Mouse (Mus musculus): Measurements from ENCODE around the gene Sgcg. TPM values are rescaled to one million over a fixed set of nuclear protein-coding genes. Genes with fewer than 3 reads are reported as not detected.

Sgcg gene
- not detected in 2 replicates for polyA plus RNA-seq (2011; ENCODE audit: insufficient read depth, insufficient read length, low replicate concordance, missing spikeins)

DNA sequence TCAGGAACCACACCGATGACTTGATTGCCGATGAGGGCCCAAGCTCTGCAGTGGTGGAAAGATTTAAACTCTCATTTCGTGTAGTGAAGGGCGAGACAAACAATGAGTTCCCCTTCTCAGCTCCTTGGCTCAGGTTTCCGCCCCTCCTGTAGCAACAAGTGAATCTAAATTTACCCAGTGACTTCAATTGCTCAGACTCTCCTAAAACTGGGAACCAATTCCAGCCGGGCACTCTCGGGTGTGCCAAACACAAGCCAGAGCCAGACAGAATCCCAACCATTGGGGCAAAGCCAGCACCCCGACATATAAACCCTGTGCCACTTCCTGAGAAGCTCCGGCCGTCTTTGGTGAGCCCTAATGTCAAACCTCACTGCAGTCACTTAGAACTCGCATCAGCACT lies at the start of gene Sgcg:
Gene Sgcg, minus strand, starts transcription at position 139 of the 400 bp plus-strand sequence.
- 51% methylated on average over 11 of the region's 11 CpGs for WGBS
- Histone ChIP-seq H3K27ac (ENCODE audit: control insufficient read depth, insufficient read depth, low read depth, low read length, poor library complexity) (no peak within 1 kb of the TSS), H3K4me3 (replicated peaks; ENCODE audit: control insufficient read depth, low read depth, low read length) (no peak within 1 kb of the TSS), H3K4me1 (ENCODE audit: control insufficient read depth, insufficient read depth, low read length) (no peaks in the 10 kb centered on the region)
- TF ChIP-seq CTCF (IDR thresholded peaks at IDR 0.05; ENCODE audit: control insufficient read depth, insufficient read depth, low read length) (no peak), POLR2A (IDR thresholded peaks at IDR 0.05; ENCODE audit: borderline replicate concordance, control insufficient read depth, low read depth, low read length) (no peak)

DNA sequence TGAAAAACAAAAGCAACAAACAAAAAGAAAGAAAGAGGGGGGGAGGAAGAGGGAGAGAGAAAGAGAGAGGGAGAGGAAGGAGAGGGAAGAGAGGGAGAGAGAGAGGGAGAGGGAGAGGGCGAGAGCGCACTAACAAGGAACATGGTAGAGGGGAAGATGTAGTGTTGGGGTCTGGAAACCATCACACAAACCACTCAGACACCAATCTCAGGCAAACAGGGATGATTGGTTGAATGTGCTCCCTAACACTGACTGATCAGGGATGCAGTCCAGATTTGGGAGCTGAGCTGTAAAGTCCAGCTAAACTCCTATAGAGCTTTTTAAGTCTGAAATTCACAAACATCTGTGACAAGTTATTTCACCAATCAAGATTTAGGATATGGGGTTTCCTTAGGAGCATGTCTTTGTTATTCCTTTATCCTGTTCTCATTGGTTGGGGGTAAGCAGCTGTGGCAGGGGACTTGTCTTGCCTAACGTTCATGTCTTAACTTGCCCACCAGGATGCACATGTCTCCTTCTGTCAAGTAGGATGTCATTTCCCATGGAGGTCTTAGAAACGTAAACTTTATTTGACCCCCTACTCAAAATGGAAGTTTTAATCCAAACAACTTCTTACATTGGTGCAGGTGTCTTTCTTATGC lies 45.8 kb upstream of the Sgcg start:
- Histone ChIP-seq H3K27ac (ENCODE audit: control insufficient read depth, insufficient read depth, low read depth, low read length, poor library complexity) (no peak overlapping the region), H3K4me1 (ENCODE audit: control insufficient read depth, insufficient read depth, low read length) (no peaks in the 10 kb centered on the region; the same call in 1 of the 2 replicates), H3K4me3 (replicated peaks; ENCODE audit: control insufficient read depth, low read depth, low read length) (no peak overlapping the region)
- TF ChIP-seq POLR2A (IDR thresholded peaks at IDR 0.05; ENCODE audit: borderline replicate concordance, control insufficient read depth, low read depth, low read length), result no peak
- TF ChIP-seq CTCF (IDR thresholded peaks at IDR 0.05; ENCODE audit: control insufficient read depth, insufficient read depth, low read length), result no peak
- WGBS, result 57% methylated on average over 4 of the region's 4 CpGs

DNA sequence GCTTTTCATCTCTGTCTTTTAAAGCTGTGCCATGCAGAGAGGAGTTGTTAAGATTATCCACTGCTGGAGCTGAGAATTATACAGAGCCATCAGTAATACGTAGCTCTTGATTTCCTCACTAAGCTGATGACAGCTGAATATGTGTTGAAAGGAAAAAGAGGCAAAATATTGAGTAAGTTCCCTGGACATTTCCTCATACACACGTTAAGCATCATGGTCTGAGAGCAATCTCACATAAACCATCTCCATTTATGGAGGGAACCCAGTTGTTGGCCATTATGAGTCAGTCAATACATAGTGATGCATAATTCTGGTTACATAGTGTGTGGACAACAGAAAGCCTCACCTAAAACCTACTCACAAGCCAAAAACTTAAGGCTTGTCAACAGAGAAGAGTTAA lies 44.1 kb upstream of the Sgcg start:
- no peak overlapping the region for H3K27ac ChIP-seq (ENCODE audit: control insufficient read depth, insufficient read depth, low read depth, low read length, poor library complexity)
- TF ChIP-seq POLR2A (IDR thresholded peaks at IDR 0.05; ENCODE audit: borderline replicate concordance, control insufficient read depth, low read depth, low read length), result no peak
- TF ChIP-seq CTCF (IDR thresholded peaks at IDR 0.05; ENCODE audit: control insufficient read depth, insufficient read depth, low read length), result no peak
- H3K4me3 ChIP-seq (replicated peaks; ENCODE audit: control insufficient read depth, low read depth, low read length), result no peak overlapping the region
- 43% methylated on average over 2 of the region's 2 CpGs for WGBS
- H3K4me1 ChIP-seq (ENCODE audit: control insufficient read depth, insufficient read depth, low read length), result no peaks in the 10 kb centered on the region; the same call in 1 of the 2 replicates

DNA sequence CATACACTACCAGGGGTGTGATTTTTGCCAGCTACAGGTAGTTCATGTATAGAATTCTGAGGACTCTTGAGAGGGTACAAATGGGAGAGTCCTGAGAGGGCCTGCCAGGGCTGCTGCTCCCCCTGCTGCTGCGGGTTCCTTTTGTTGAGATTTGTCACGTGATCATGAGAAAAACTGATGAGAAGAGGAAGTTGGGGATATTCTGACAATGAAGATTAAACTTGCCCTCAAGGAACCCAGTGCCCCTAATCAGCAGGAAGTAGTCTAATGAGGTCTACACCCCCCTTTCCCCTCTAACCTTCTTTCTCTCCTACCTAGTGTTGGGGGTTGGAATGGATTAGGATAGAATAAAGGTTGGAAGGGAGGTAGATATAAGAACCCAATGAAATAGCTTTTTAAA lies 43.0 kb upstream of the Sgcg start:
- WGBS, result 12% methylated on average over 2 of the region's 2 CpGs
- TF ChIP-seq CTCF (IDR thresholded peaks at IDR 0.05; ENCODE audit: control insufficient read depth, insufficient read depth, low read length) (no peak), POLR2A (IDR thresholded peaks at IDR 0.05; ENCODE audit: borderline replicate concordance, control insufficient read depth, low read depth, low read length) (no peak)
- H3K27ac ChIP-seq (ENCODE audit: control insufficient read depth, insufficient read depth, low read depth, low read length, poor library complexity), result no peak overlapping the region
- no peak overlapping the region for H3K4me3 ChIP-seq (replicated peaks; ENCODE audit: control insufficient read depth, low read depth, low read length)
- no peaks in the 10 kb centered on the region; the same call in 1 of the 2 replicates for H3K4me1 ChIP-seq (ENCODE audit: control insufficient read depth, insufficient read depth, low read length)

DNA sequence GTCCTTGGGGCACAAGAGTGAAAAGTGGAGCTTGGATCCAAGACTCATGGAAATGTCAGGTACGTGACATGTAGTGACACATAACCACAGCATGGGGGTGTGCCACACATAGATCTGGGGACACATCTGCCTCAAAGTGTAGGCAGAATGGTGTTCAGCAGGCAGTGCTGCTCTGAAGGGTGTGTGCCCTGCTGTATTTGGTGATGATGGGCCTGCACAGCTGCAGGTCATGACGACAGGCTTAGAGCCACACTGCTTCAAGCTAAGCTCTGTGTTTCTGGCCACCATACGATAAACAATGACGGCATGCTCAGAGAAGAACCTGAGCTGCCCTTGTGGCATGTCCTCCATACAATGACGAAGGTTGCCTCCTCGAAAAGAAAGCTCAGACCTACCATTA lies 41.5 kb upstream of the Sgcg start:
- TF ChIP-seq CTCF (IDR thresholded peaks at IDR 0.05; ENCODE audit: control insufficient read depth, insufficient read depth, low read length), result no peak
- TF ChIP-seq POLR2A (IDR thresholded peaks at IDR 0.05; ENCODE audit: borderline replicate concordance, control insufficient read depth, low read depth, low read length), result no peak
- Histone ChIP-seq H3K4me1 (ENCODE audit: control insufficient read depth, insufficient read depth, low read length) (no peaks in the 10 kb centered on the region; the same call in 1 of the 2 replicates), H3K27ac (ENCODE audit: control insufficient read depth, insufficient read depth, low read depth, low read length, poor library complexity) (no peak overlapping the region), H3K4me3 (replicated peaks; ENCODE audit: control insufficient read depth, low read depth, low read length) (no peak overlapping the region)
- WGBS, result 80% methylated on average over 6 of the region's 6 CpGs

DNA sequence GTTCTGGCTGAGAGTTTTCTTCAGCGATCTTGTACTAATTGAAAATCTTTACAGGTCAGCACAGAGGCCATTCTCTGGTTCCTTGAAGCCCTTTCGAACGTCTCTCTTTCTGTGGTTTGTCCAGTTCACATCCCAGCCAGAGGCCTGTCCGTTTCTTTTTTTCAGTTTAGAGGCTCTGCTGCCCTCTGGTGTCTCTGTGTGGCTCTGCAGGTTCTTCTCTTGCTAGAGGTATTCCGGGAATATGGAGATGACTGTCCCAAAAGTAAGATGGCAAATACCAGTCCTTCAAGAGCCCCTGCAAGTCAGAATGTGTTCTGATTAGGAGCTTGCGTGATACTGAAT lies 36.4 kb upstream of the Sgcg start:
- WGBS, result 19% methylated on average over 6 of the region's 6 CpGs
- Histone ChIP-seq H3K4me3 (replicated peaks; ENCODE audit: control insufficient read depth, low read depth, low read length) (no peak overlapping the region), H3K27ac (ENCODE audit: control insufficient read depth, insufficient read depth, low read depth, low read length, poor library complexity) (no peak overlapping the region), H3K4me1 (ENCODE audit: control insufficient read depth, insufficient read depth, low read length) (no peaks in the 10 kb centered on the region)
- TF ChIP-seq CTCF (IDR thresholded peaks at IDR 0.05; ENCODE audit: control insufficient read depth, insufficient read depth, low read length) (peak; percentile 36), POLR2A (IDR thresholded peaks at IDR 0.05; ENCODE audit: borderline replicate concordance, control insufficient read depth, low read depth, low read length) (no peak)

DNA sequence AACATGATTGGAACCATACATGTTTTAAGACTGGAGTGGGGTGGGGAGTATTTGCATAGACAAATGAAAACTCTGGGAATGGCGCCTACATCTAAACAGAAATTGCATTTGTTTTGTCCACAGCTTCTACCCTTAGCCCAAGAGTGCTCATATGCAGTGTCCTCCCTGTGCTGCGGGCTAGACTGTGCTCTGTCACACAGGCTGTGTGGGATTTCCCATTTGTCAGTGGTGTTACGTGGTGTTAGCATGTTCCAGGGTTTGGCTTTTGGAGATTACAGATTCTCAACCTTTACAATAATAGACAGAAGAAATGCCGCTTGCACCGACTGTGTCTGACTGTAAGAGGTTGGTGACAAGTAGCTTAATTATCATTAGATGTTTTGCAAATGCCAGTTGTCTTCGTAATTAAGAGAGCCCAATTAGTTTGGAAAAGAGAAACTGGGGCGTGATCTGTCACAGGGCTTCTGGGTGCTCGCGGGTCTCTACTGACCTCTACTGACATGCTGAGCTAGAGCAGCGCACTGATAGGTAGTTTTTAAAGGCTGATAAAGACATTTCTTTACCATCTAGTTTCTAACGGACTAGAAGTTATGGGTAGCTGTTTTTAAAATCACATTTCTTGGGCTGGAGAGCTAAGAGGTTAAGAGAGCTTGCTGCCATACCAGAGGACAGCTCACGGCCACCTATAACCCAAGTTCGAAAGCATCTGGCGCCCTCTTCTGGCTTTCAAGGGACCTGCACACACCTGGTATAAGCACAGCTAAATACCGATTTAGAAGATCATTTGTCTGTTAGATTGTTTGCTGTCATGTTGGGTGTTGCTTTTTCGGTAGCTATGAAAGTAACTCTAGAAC lies 35.8 kb upstream of the Sgcg start:
- H3K4me3 ChIP-seq (replicated peaks; ENCODE audit: control insufficient read depth, low read depth, low read length), result no peak overlapping the region

DNA sequence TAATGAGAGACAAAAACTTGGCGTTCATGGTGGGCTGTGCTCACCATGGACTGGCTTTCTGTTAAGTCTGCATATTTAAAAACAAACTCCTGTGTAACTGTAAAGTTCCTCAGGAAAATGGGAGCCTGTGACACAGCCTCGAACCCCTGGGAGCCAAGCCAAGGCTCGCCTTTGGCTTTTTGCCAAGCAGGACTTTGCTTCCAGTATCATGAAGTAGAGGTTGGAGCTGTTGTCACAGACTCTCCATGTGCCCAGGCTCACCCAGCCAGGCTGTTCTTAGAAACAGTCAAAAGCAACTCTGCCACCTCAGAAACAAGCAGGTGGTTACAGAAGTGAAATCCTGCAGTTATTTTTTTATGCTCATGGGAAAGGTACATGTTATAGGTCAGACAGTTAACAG lies 32.4 kb upstream of the Sgcg start:
- H3K4me3 ChIP-seq (replicated peaks; ENCODE audit: control insufficient read depth, low read depth, low read length), result no peak overlapping the region
- peaks cover 4% of the 10 kb centered on the region for H3K4me1 ChIP-seq (ENCODE audit: control insufficient read depth, insufficient read depth, low read length)
- WGBS, result 39% methylated on average over 3 of the region's 3 CpGs
- no peak overlapping the region for H3K27ac ChIP-seq (ENCODE audit: control insufficient read depth, insufficient read depth, low read depth, low read length, poor library complexity)
- TF ChIP-seq CTCF (IDR thresholded peaks at IDR 0.05; ENCODE audit: control insufficient read depth, insufficient read depth, low read length), result no peak
- no peak for TF ChIP-seq POLR2A (IDR thresholded peaks at IDR 0.05; ENCODE audit: borderline replicate concordance, control insufficient read depth, low read depth, low read length)

More for the DNA sequence above, 35.8 kb upstream of the Sgcg start:
- TF ChIP-seq POLR2A (IDR thresholded peaks at IDR 0.05; ENCODE audit: borderline replicate concordance, control insufficient read depth, low read depth, low read length) (no peak), CTCF (IDR thresholded peaks at IDR 0.05; ENCODE audit: control insufficient read depth, insufficient read depth, low read length) (peak; percentile 73)
- no peaks in the 10 kb centered on the region for H3K4me1 ChIP-seq (ENCODE audit: control insufficient read depth, insufficient read depth, low read length)
- 40% methylated on average over 16 of the region's 16 CpGs for WGBS
- no peak overlapping the region for H3K27ac ChIP-seq (ENCODE audit: control insufficient read depth, insufficient read depth, low read depth, low read length, poor library complexity)

Measured in bone marrow, adult 2 months (tissue).